Mouse (Mus musculus) CH12.LX (cell line): Measurements from ENCODE around the gene Dnajc25. TPM values are rescaled to one million over a fixed set of nuclear protein-coding genes. Genes with fewer than 3 reads are reported as not detected.

Experiments
- DNase-seq: peaks from one replicate; pipeline ENCODE4 v3.0.0-alpha.2; 2013; ENCODE audit errors: extremely low read depth
- H3K27ac ChIP-seq: 2 replicates; pipeline ENCODE4 v1.5.1; 2012; ENCODE audit warnings: low read depth, mild to moderate bottlenecking, control low read depth, moderate library complexity; ENCODE audit not compliant: insufficient read depth
- H3K27me3 ChIP-seq: replicated peaks from 2 replicates; pipeline ENCODE3; 2012; ENCODE audit warnings: inconsistent platforms
- H3K36me3 ChIP-seq, 2 experiments: replicated peaks in 1 of 2; 2 replicates each; pipeline versions ENCODE3 to v1.6.1; 2012; ENCODE audit warnings: inconsistent platforms in 1 of 2, low read length in 1 of 2, mild to moderate bottlenecking in 1 of 2, mixed read lengths in 1 of 2, moderate library complexity in 1 of 2; ENCODE audit not compliant: control insufficient read depth in 1 of 2, insufficient read depth in 1 of 2
- H3K4me1 ChIP-seq, 2 experiments: 2 replicates each; pipeline ENCODE4 v1.6.1; 2012; ENCODE audit warnings: inconsistent platforms in 1 of 2, moderate library complexity in 1 of 2; ENCODE audit not compliant: insufficient read depth in 2 of 2, control insufficient read depth in 1 of 2
- H3K4me2 ChIP-seq: 2 replicates; pipeline ENCODE4 v1.6.1; 2012; ENCODE audit warnings: low read depth, mild to moderate bottlenecking, control low read depth; ENCODE audit not compliant: poor library complexity, insufficient read depth, severe bottlenecking
- H3K4me3 ChIP-seq, 3 experiments: fragments of 150-350 bp in 1 of 3; sonication (generic) in 1 of 3; replicated peaks in 1 of 3; 2 replicates each; pipeline versions ENCODE3 to v1.5.1; 2011 to 2012; ENCODE audit warnings: low read depth in 2 of 3, low read length in 2 of 3, mild to moderate bottlenecking in 2 of 3, moderate library complexity in 2 of 3, control low read depth in 1 of 3, improper control_type of control experiment in 1 of 3, inconsistent platforms in 1 of 3, mixed read lengths in 1 of 3; ENCODE audit not compliant: poor library complexity in 1 of 3
- H3K79me2 ChIP-seq: replicated peaks from 2 replicates; pipeline ENCODE4 v1.6.1; 2012; ENCODE audit warnings: mild to moderate bottlenecking, moderate library complexity; ENCODE audit not compliant: control insufficient read depth, poor library complexity, insufficient read depth, severe bottlenecking; ENCODE audit errors: extremely low read depth
- H3K9ac ChIP-seq: 2 replicates; pipeline ENCODE4 v1.6.1; 2012; ENCODE audit warnings: low read depth, mild to moderate bottlenecking, control low read depth, moderate library complexity; ENCODE audit not compliant: insufficient read depth
- H3K9me3 ChIP-seq: replicated peaks from 2 replicates; pipeline ENCODE3; 2012; ENCODE audit warnings: low read length, inconsistent platforms, mixed read lengths
- BHLHE40 ChIP-seq: IDR thresholded peaks from 2 replicates; pipeline ENCODE4 v1.6.1; 2011; ENCODE audit warnings: mild to moderate bottlenecking, low read depth, low read length, improper control_type of control experiment
- CHD2 ChIP-seq: IDR thresholded peaks from 2 replicates; pipeline ENCODE4 v1.6.1; 2011; ENCODE audit warnings: low read length, improper control_type of control experiment
- CTCF ChIP-seq, 2 experiments: IDR thresholded peaks in 1 of 2; conservative IDR thresholded peaks in 1 of 2; 2 replicates each; pipeline ENCODE4 v1.5.1; 2011 to 2012; ENCODE audit warnings: low read depth in 2 of 2, low read length in 2 of 2, improper control_type of control experiment in 1 of 2, inconsistent platforms in 1 of 2, mild to moderate bottlenecking in 1 of 2, moderate library complexity in 1 of 2
- E2F4 ChIP-seq: IDR thresholded peaks from 2 replicates; pipeline ENCODE4 v1.6.1; 2011; ENCODE audit warnings: low read depth, low read length, improper control_type of control experiment; ENCODE audit not compliant: insufficient replicate concordance
- ELF1 ChIP-seq: IDR thresholded peaks from 2 replicates; pipeline ENCODE4 v1.6.1; 2014; ENCODE audit warnings: low read depth, mild to moderate bottlenecking, inconsistent platforms, low read length, improper control_type of control experiment
- EP300 ChIP-seq: IDR thresholded peaks from 2 replicates; pipeline ENCODE4 v1.6.1; 2011; ENCODE audit warnings: low read length, improper control_type of control experiment
- ETS1 ChIP-seq: conservative IDR thresholded peaks from 2 replicates; pipeline ENCODE4 v1.6.1; 2012; ENCODE audit warnings: low read depth, mild to moderate bottlenecking, inconsistent platforms, low read length, improper control_type of control experiment, moderate library complexity
- GABPA ChIP-seq: IDR thresholded peaks from 2 replicates; pipeline ENCODE4 v1.6.1; 2012; ENCODE audit warnings: low read depth, low read length, improper control_type of control experiment, inconsistent platforms; ENCODE audit not compliant: insufficient replicate concordance
- IRF4 ChIP-seq: IDR thresholded peaks from 2 replicates; pipeline ENCODE4 v1.6.1; 2014; ENCODE audit warnings: low read depth, mild to moderate bottlenecking, inconsistent platforms, low read length, improper control_type of control experiment
- JUN ChIP-seq: IDR thresholded peaks from 2 replicates; pipeline ENCODE4 v1.6.1; 2011; ENCODE audit warnings: low read depth, mild to moderate bottlenecking, low read length, improper control_type of control experiment, moderate library complexity; ENCODE audit not compliant: insufficient read depth
- MAZ ChIP-seq: IDR thresholded peaks from 2 replicates; pipeline ENCODE4 v1.6.1; 2012; ENCODE audit warnings: low read depth, mild to moderate bottlenecking, inconsistent platforms, low read length, improper control_type of control experiment, moderate library complexity
- MEF2A ChIP-seq: IDR thresholded peaks from 2 replicates; pipeline ENCODE4 v1.6.1; 2014; ENCODE audit warnings: low read depth, mild to moderate bottlenecking, inconsistent platforms, low read length, improper control_type of control experiment, borderline replicate concordance
- MXI1 ChIP-seq: IDR thresholded peaks from 2 replicates; pipeline ENCODE4 v1.6.1; 2011; ENCODE audit warnings: mild to moderate bottlenecking, low read depth, low read length, improper control_type of control experiment
- RAD21 ChIP-seq: IDR thresholded peaks from 2 replicates; pipeline ENCODE4 v1.6.1; 2011; ENCODE audit warnings: low read depth, mild to moderate bottlenecking, low read length, improper control_type of control experiment, moderate library complexity
- SIN3A ChIP-seq: IDR thresholded peaks from 2 replicates; pipeline ENCODE4 v1.6.1; 2012; ENCODE audit warnings: low read length, improper control_type of control experiment, inconsistent platforms
- SMC3 ChIP-seq: IDR thresholded peaks from 2 replicates; pipeline ENCODE4 v1.6.1; 2011; ENCODE audit warnings: low read depth, low read length, improper control_type of control experiment
- TBP ChIP-seq: conservative IDR thresholded peaks from 2 replicates; pipeline ENCODE4 v1.6.1; 2011; ENCODE audit warnings: low read depth, low read length, improper control_type of control experiment
- TCF12 ChIP-seq: IDR thresholded peaks from 2 replicates; pipeline ENCODE4 v1.6.1; 2014; ENCODE audit warnings: low read depth, mild to moderate bottlenecking, inconsistent platforms, low read length, improper control_type of control experiment
- UBTF ChIP-seq: IDR thresholded peaks from 2 replicates; pipeline ENCODE4 v1.6.1; 2012; ENCODE audit warnings: low read depth, mild to moderate bottlenecking, inconsistent platforms, low read length, improper control_type of control experiment, moderate library complexity
- USF1 ChIP-seq: IDR thresholded peaks from 2 replicates; pipeline ENCODE4 v1.6.1; 2014; ENCODE audit warnings: low read depth, mild to moderate bottlenecking, inconsistent platforms, low read length, improper control_type of control experiment
- ZC3H11A ChIP-seq: IDR thresholded peaks from 2 replicates; pipeline ENCODE4 v1.6.1; 2012; ENCODE audit warnings: low read depth, mild to moderate bottlenecking, inconsistent platforms, low read length, improper control_type of control experiment
- ZMIZ1 ChIP-seq: IDR thresholded peaks from 2 replicates; pipeline ENCODE4 v1.6.1; 2012; ENCODE audit warnings: low read depth, mild to moderate bottlenecking, inconsistent platforms, low read length, improper control_type of control experiment
- dilution Hi-C: fragments of 300-500 bp; cut with MboI; formaldehyde crosslinking; loops from 2 replicates; pipeline ENCODE4 v1.14.3; 2020; ENCODE audit warnings: low sequenced_read_pairs; ENCODE audit not compliant: extremely low pct_unique_long_range_greater_than_20kb, extremely low pct_ligation_motif_present
- in situ Hi-C: fragments of 300-500 bp; cut with MboI; formaldehyde crosslinking; loops from 3 replicates; pipeline ENCODE4 v1.14.3; 2019; ENCODE audit warnings: low sequenced_read_pairs, low pct_ligation_motif_present, low pct_unique_long_range_greater_than_20kb, mixed read lengths
- polyA plus RNA-seq: library from polyadenylated mRNA; unstranded; fragments of >175 nt; gene quantifications from 2 replicates; pipeline ENCODE4 v1.2.1, GENCODE M21; 2012; ENCODE audit warnings: low read depth; ENCODE audit not compliant: insufficient read length
- total RNA-seq, 2 experiments: library from RNA; depleted of rRNA; stranded (reverse); fragments of 300-350 nt in 1 of 2; fragments of >200 nt in 1 of 2; gene quantifications; 2 replicates each; pipeline ENCODE4 v1.2.3; 2012 to 2014

The Dnajc25 gene
- total and polyA plus RNA-seq, 3 experiments = 2.7 to 7.0 (median 3.8) TPM

DNA sequence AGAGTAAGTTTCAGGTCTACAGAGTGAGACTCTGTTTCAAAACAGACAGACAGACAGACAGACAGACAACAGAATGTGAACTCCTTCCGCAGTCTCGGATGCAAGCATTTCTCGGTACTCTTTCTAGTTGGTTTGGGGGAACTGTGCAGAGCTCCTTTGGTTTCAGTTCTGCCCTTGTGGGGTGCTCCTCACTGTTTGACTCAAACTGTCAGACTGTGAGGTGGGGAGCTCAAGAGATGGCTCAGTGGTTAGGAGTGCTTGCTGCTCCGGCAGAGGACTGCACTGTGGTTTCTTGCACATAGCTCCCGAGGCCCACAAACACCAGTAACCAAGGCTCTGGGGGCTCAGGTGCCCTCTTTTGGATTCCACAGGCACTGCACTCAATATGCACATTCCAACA, 48.2 kb downstream of the Dnajc25 start:
- DNase-seq = peak; percentile 12
- Histone ChIP-seq H3K9me3 (no peaks in the 10 kb centered on the region), H3K36me3 (peaks cover 13 to 46% of the 10 kb centered on the region in 2 experiments), H3K79me2 (no peaks in the 10 kb centered on the region), H3K27me3 (no peaks in the 10 kb centered on the region)
- TF ChIP-seq CTCF (conservative IDR thresholded peaks at IDR 0.05 in 1 of 2, IDR thresholded peaks at IDR 0.05 in 1 of 2; ENCODE audit: low read depth in 2 of 2, low read length in 2 of 2) (peak in 1 of 2 experiments; percentile 9; a peak in 1 of 4 replicates), RAD21 (no peak), SIN3A (no peak), TCF12 (no peak), IRF4 (no peak), EP300 (peak; percentile 10; the same call in 1 of the 2 replicates)
- TF ChIP-seq, all 38 proteins: peak for 2
- H3K4me2 ChIP-seq = no peak overlapping the region
- in situ Hi-C loops = loop anchor here (10.0 kb wide), 1 partner anchor 48 kb away; the partner anchor contains the start of gene Dnajc25
- no peak overlapping the region for H3K27ac ChIP-seq
- dilution Hi-C loops = no loop called here
- H3K4me1 ChIP-seq = peaks cover 0 to 23% of the 10 kb centered on the region in 2 experiments; a peak in 2 of 4 replicates
- H3K9ac ChIP-seq = no peak overlapping the region
- H3K4me3 ChIP-seq = no peak overlapping the region

DNA sequence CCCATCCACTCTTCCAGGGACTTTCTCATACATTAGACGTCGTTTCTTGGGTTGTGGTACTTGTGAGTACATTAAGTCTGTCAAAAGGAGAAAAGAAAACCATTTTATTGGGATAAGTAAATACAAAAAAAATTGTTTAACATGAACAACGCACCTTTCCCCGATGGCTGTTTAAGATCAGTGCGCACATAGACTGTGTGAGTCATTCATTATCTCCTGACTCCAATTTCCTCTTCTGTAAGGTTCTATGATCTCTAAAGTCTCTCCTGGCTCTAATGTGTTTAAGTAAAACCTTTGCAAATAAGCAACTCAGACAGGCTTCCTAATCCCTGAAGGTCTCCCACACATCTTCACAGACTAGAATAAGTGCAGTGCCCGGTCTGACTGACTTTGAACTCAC, 49.0 kb downstream of the Dnajc25 start:
- dilution Hi-C loops = no loop called here
- H3K27ac ChIP-seq = no peak overlapping the region

DNA sequence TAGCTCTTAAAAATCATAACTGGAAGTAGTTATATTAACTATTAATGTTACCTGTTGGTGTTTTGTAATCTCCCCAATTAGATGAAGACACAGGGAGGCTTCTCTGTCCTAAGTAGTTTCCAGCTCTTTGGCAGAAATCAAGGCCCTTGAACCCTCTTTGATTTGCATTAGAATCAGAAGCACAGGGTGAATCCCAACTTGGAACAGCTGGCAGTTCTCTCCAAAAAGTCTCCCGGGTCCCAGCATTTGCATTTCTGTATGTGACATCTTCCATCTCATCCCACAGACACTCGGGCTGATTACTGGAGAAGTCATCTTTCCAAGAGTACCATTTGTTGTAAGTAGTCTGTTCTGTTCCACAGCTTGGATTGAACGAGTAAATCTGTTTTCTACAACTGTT, 52.4 kb downstream of the Dnajc25 start:
- Histone ChIP-seq H3K27ac (no peak overlapping the region), H3K36me3 (peaks cover under 1 to 8% of the 10 kb centered on the region in 2 experiments), H3K9me3 (no peaks in the 10 kb centered on the region)
- dilution Hi-C loops = no loop called here
- TF ChIP-seq ELF1 = no peak
- no peak for TF ChIP-seq SMC3
- no peak for TF ChIP-seq UBTF
- no peak for TF ChIP-seq USF1
- no peak for TF ChIP-seq RAD21
- no peak for TF ChIP-seq BHLHE40
- no peak for TF ChIP-seq MAZ
- TF ChIP-seq GABPA = no peak
- TF ChIP-seq ZMIZ1 = no peak
- no peak for TF ChIP-seq ETS1
- TF ChIP-seq MEF2A = no peak
- no peak for TF ChIP-seq MXI1
- TF ChIP-seq ZC3H11A = no peak
- no peak for TF ChIP-seq TBP
- TF ChIP-seq E2F4 = no peak
- TF ChIP-seq CHD2 = no peak
- TF ChIP-seq, all 38 proteins: peak for 0
- H3K4me3 ChIP-seq = no peak overlapping the region
- no peak overlapping the region for H3K9ac ChIP-seq
- DNase-seq = no peak
- in situ Hi-C loops = loop anchor here (10.0 kb wide), 1 partner anchor 52 kb away; the partner anchor contains the start of gene Dnajc25
- no peak overlapping the region for H3K4me2 ChIP-seq
- H3K79me2 ChIP-seq = no peaks in the 10 kb centered on the region
- H3K27me3 ChIP-seq = no peaks in the 10 kb centered on the region
- no peaks in the 10 kb centered on the region for H3K4me1 ChIP-seq

More for the DNA sequence above, 49.0 kb downstream of the Dnajc25 start:
- TF ChIP-seq MAZ (no peak), JUN (no peak)
- H3K9ac ChIP-seq = no peak overlapping the region
- H3K27me3 ChIP-seq = no peaks in the 10 kb centered on the region
- DNase-seq = no peak
- peaks cover 0 to 19% of the 10 kb centered on the region in 2 experiments; a peak in 2 of 4 replicates for H3K4me1 ChIP-seq
- H3K79me2 ChIP-seq = no peaks in the 10 kb centered on the region
- peaks cover 13 to 40% of the 10 kb centered on the region in 2 experiments for H3K36me3 ChIP-seq
- H3K9me3 ChIP-seq = no peaks in the 10 kb centered on the region
- no peak overlapping the region for H3K4me2 ChIP-seq
- in situ Hi-C loops = loop anchor here (10.0 kb wide), 1 partner anchor 49 kb away; the partner anchor contains the start of gene Dnajc25
- no peak overlapping the region for H3K4me3 ChIP-seq
